Mouse (Mus musculus) heart, embryonic 11.5 days (tissue): ENCODE data around the gene Zfp704. TPM values are rescaled to one million over a fixed set of nuclear protein-coding genes. Genes with fewer than 3 reads are reported as not detected.

Experiments used
- ATAC-seq: fragments of 200-750 bp; cut with Nextera tagmentation; replicated peaks from 2 replicates; pipeline ENCODE4 v1.8.0; 2017; ENCODE audit warnings: moderate library complexity; ENCODE audit not compliant: insufficient number of reproducible peaks, low FRiP score, low TSS enrichment
- H3K27ac ChIP-seq: fragments of 300-500 bp; sonication (generic); 2 replicates; pipeline ENCODE4 v1.5.1; 2014; ENCODE audit warnings: mild to moderate bottlenecking, low read depth, low read length
- H3K27me3 ChIP-seq: fragments of 300-500 bp; sonication (generic); 2 replicates; pipeline ENCODE4 v1.6.1; 2014; ENCODE audit warnings: mild to moderate bottlenecking, low read length, mixed read lengths; ENCODE audit not compliant: control insufficient read depth, insufficient read depth
- H3K36me3 ChIP-seq: fragments of 300-500 bp; sonication (generic); 2 replicates; pipeline ENCODE4 v1.6.1; 2014; ENCODE audit warnings: mild to moderate bottlenecking, low read length, moderate library complexity, mixed read lengths; ENCODE audit not compliant: control insufficient read depth, insufficient read depth
- H3K4me1 ChIP-seq: fragments of 300-500 bp; sonication (generic); 2 replicates; pipeline ENCODE4 v1.6.1; 2014; ENCODE audit warnings: low read length; ENCODE audit not compliant: control insufficient read depth, insufficient read depth
- H3K4me2 ChIP-seq: fragments of 300-500 bp; sonication (generic); 2 replicates; pipeline ENCODE4 v1.6.1; 2014; ENCODE audit warnings: mild to moderate bottlenecking, moderate library complexity
- H3K4me3 ChIP-seq: fragments of 300-500 bp; sonication (generic); 2 replicates; pipeline ENCODE4 v1.5.1; 2014; ENCODE audit warnings: low read depth, low read length
- H3K9ac ChIP-seq: fragments of 300-500 bp; sonication (generic); 2 replicates; pipeline ENCODE4 v1.6.1; 2014; ENCODE audit warnings: mild to moderate bottlenecking, low read depth, low read length, moderate library complexity
- H3K9me3 ChIP-seq: fragments of 300-500 bp; sonication (generic); replicated peaks from 2 replicates; pipeline ENCODE4 v1.6.1; 2016; ENCODE audit warnings: low read length; ENCODE audit not compliant: control insufficient read depth
- WGBS: fragments of 180-500 bp; shearing (Covaris S2); extraction: QIAGEN DNeasy Blood & Tissue Kit; methylation state at CpG from one replicate; pipeline ENCODE4 v1.1.7; 2014; ENCODE audit not compliant: insufficient replicate concordance; 5-methylcytosine and 5-hydroxymethylcytosine counted together
- polyA plus RNA-seq: library from polyadenylated mRNA; unstranded; fragments of >200 nt; fragmentation: Nextera tagmentation; extraction: Ambion mirVana; gene quantifications from 2 replicates; pipeline ENCODE4 v1.2.1, GENCODE M21; 2014

Gene Zfp704
- polyA plus RNA-seq, 1 experiment from 2014 or later, result 7.9 TPM

DNA sequence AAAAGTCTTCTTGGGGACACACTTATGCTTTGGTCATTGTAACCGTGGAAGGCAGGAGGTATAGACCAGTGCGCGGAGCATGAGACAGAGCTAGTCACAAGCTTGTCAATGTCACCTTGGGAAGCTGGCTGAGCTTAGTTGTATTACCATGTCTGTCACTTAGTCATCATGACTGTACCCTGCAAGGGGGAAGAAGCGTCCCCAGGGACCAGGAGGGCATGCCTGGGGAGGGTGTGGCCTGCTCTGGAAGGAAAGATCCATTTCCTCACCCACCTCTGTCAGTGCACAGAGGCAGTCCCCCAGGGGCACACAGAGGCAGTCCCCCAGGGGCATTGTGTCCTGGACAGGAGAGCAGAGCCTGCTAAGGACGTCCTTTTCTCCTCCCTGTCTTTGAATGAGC, 211.6 kb downstream of the Zfp704 start:
- ATAC-seq, result no peak
- H3K27ac ChIP-seq, result no peak overlapping the region
- H3K4me2 ChIP-seq, result no peak overlapping the region
- H3K9me3 ChIP-seq, result 0 out of 2 replicates have a peak, but pooled peaks cover 2% of the 10 kb centered on the region
- WGBS, result 59% methylated on average over 5 of the region's 5 CpGs
- H3K36me3 ChIP-seq, result no peaks in the 10 kb centered on the region
- no peaks in the 10 kb centered on the region for H3K27me3 ChIP-seq
- H3K4me3 ChIP-seq, result no peak overlapping the region
- peaks cover 9% of the 10 kb centered on the region for H3K4me1 ChIP-seq
- no peak overlapping the region for H3K9ac ChIP-seq
